Mouse (Mus musculus): ENCODE data around the gene Ssrp1.
A peak's percentile ranks its signal among the peaks of the same experiment; 100 is the strongest.

The Ssrp1 gene

DNA sequence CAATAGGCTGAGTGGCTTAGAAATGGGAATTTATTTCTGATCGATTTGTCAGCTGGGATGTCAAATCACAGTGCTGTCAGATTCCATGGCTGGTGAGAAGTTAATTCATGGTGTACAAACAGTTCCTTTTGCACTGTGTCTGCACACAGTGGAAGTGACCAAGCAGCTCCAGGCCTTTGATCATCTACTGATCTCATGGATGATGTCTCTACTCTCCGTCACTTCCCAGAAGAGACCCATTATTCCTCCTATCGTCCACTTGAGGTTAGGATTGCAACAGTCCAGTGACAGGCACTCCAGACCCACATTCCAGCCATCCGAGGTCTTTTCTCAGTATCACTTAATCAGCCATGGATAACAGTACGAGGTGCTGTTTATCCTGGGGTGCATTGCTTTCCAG, 36.7 kb downstream of the Ssrp1 start:
- DNase-seq (ENCODE audit: low spot score), result no peak

DNA sequence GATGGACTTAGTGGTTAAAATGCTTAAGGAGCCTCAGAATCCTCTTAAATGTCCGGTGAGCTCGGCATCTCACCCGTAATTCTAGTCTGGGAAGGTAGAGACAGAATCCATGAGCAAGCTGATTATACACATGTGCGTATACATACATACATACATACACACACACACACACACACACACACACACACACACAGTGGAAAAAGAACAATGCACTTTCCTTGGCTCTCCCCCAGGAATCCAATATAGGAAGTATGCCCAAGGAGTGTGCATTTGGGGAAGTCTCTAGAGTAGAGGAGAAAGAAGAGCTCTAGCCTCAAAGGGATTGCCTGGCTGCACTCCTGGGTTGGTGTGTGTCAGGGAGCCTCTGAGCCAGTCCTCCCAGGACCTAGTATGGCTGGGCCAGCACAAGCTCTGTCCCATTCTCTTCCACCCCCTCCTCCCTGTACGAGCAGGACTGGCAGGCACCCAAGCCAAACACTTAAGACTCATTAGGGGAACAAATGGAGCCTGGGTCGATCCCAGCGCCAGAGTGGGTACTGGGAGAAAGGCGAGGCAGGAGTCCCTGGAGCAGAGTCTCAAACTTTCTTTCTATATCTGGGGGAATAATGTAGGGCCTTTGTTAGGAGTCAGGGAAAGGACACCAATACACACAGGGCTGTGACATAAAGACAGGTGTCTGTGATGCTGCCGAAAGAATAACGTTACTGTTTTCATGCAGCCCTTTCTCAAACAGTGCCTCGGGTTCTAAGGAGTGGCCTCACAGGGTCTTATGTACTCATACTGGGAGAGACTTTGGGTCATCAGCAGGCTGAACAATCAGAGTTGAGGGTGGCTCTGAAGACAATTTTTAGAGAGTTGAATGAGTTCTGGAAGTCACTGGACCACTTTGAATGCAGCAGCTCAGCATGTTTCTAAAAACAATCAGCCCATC, 51.9 kb downstream of the Ssrp1 start:
- DNase-seq (ENCODE audit: low spot score), result peak; percentile 87

DNA sequence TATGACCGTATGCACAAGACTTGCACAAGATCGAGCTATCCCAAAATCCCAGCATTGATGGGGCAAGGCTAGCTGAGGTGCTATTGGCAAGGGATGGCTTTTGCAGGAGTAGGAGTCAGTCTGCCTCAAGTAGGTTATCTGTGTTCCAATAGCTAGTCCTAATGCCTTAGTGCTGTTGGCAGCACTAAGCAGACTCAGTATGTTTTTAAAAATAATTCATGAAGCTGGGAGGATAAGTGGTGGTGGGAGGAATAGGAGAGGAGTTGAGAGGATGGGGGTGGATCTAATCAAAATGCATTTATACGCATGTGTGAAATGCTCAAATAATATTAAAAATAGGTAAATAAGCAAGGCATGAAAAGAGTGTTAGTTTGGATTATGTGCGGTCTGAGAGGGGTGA, 54.3 kb downstream of the Ssrp1 start:
- DNase-seq (ENCODE audit: low spot score), result no peak

DNA sequence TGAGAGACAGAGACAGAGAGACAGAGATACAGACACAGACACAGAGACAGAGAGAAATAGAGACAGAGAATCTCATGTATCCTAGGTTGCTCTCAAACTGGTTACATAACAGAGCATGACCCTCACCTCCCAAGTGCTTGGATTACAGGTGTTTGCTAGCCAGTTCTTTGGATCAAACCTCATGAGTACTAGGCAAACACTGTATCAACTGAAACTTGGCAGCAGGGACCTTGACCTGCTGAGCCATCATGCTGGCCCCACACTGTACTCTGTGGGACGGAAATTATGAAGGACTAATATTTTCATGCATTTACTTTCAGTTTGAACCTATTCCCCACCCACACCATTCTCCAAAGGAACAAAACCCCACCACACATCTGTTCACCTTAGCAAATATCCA, 56.3 kb downstream of the Ssrp1 start:
- DNase-seq (ENCODE audit: low spot score), result no peak

DNA sequence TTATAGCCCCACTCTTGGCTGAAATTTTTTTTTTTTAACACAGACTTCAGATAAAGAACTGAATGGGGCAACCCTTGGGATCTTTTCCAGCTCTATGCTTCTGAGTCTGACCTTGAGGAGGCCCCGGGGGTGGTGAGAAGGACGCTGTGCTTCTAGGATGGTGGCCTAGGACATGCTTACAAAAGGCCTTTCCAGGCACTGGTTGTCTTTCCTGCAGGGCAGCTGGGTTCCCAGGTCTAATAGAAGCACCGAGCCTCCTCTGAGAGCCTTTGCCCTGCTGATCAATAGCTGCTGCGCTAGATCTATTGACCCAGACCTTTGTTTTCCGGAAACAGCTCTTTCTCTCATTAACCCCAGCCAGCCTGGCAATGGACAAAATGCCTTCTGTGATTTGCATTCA, 58.9 kb downstream of the Ssrp1 start:
- DNase-seq (ENCODE audit: low spot score), result no peak

Data from adipocyte (in vitro differentiated cells).